In the genomic region with DNA sequence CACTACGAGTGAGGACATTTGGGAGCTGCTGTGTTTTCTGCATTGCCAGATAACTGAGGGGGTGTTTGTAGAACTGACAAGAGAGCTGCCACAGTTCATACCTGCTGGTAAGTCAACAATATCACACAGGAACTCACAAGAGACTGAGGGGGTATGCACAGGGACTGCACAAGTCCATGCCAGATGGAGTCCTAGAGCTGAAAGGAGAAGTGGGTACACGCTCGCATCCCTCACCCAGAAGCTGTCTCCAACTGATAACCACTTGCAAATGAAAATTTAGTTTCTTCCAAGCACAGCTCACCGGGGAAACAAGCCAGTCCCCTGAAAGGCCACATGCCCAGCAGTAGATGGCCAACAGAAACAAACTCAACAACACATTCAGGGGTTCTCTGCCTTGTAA, we compare ENCODE assay signal across 24 mouse cellular contexts.
"Had no signal": no experiment of that assay in that cellular context is flagged by ENCODE, and none has a peak within 500 bp of the region (broad histone marks: within the 10 kb centered on the region; RNA-seq: fewer than 3 reads in every experiment).

No protein-coding gene starts in this region.

- ATAC-seq: intestine, embryonic 16.5 days had no signal

- H3K9ac ChIP-seq: limb, embryonic 12.5 days; limb, embryonic 15.5 days; liver, embryonic 15.5 days; neural tube, embryonic 12.5 days; neural tube, embryonic 15.5 days had no signal

- H3K9me3 ChIP-seq: limb, embryonic 15.5 days; liver, embryonic 15.5 days had no signal

- H3K36me3 ChIP-seq: limb, embryonic 12.5 days; limb, embryonic 15.5 days; liver, embryonic 15.5 days; neural tube, embryonic 12.5 days; neural tube, embryonic 15.5 days had no signal

- H3K4me2 ChIP-seq: limb, embryonic 12.5 days; limb, embryonic 15.5 days; liver, embryonic 15.5 days; midbrain, embryonic 11.5 days; neural tube, embryonic 12.5 days; neural tube, embryonic 15.5 days had no signal

- H3K4me1 ChIP-seq: limb, embryonic 12.5 days; limb, embryonic 15.5 days; liver, embryonic 15.5 days; neural tube, embryonic 12.5 days; neural tube, embryonic 15.5 days had no signal

- DNase-seq: kidney, adult 18-20 months; kidney, adult 9 months; kidney, postnatal 25 days; layer of hippocampus, adult 9-11 months; left cerebral cortex, postnatal 4 days; lung, adult 2 months; midbrain, embryonic 14.5 days; right cerebral cortex, adult 18-20 months; right cerebral cortex, postnatal 14 days; spleen, adult 18-20 months; thymus, adult 18-20 months; thymus, postnatal 36 days had no signal

- H3K4me3 ChIP-seq: layer of hippocampus, adult 2 months; left cerebral cortex, adult 2 months; limb, embryonic 12.5 days; limb, embryonic 15.5 days; liver, embryonic 15.5 days; megakaryocyte, embryonic 14.5 days; neural tube, embryonic 12.5 days; neural tube, embryonic 15.5 days had no signal

- H3K27me3 ChIP-seq: limb, embryonic 12.5 days; limb, embryonic 15.5 days; liver, embryonic 15.5 days; neural tube, embryonic 12.5 days; neural tube, embryonic 15.5 days had no signal

- H3K27ac ChIP-seq: kidney, postnatal 0 days; layer of hippocampus, adult 2 months; left cerebral cortex, adult 2 months; limb, embryonic 12.5 days; limb, embryonic 15.5 days; liver, embryonic 15.5 days; macrophage; neural tube, embryonic 12.5 days; neural tube, embryonic 15.5 days had no signal
